Mouse (Mus musculus) adrenal gland, adult 8-10 months (tissue): ENCODE measurements at regions not wholly inside any gene's neighbourhood (a gene's known extent, or its start where the extent isn't known, plus 50 kb on each side); places are given as distances from the start of the nearest gene placed in this dataset.
"Not testable (repeated sequence)": the region's sequence is repeated elsewhere in the genome, so short reads cannot be mapped to it uniquely, and the experiment has no call there.

Source experiments
- DNase-seq: peaks from one replicate; pipeline ENCODE4 v3.0.0; 2022

GRCm38 (mm10) chr19:19750069-19750599, 639.1 kb upstream of the Rorb start:
- not testable (repeated sequence) for DNase-seq

- no peak for DNase-seq
Observed at GRCm38 (mm10) chr19:19747821-19748488, 637.0 kb upstream of the Rorb start.

GRCm38 (mm10) chr19:19719939-19720338, 608.9 kb upstream of the Rorb start:
- no peak for DNase-seq
